Mouse (Mus musculus): ENCODE measurements at regions not wholly inside any gene's neighbourhood (a gene's known extent, or its start where the extent isn't known, plus 50 kb on each side); places are given as distances from the start of the nearest gene placed in this dataset.
"Not testable (repeated sequence)": the region's sequence is repeated elsewhere in the genome, so short reads cannot be mapped to it uniquely, and the experiment has no call there.

GRCm38 (mm10) chr8:71807788-71808187 lies 74.0 kb upstream of the Zfp709 start:
- H3K4me3 ChIP-seq (ENCODE audit: low read depth, low read length); H3K27ac ChIP-seq (ENCODE audit: low read depth); ATAC-seq; H3K4me1 ChIP-seq (ENCODE audit: insufficient read depth); H3K27me3 ChIP-seq (ENCODE audit: insufficient read depth, low read length); H3K9me3 ChIP-seq (ENCODE audit: low read length); H3K9ac ChIP-seq (replicated peaks); H3K4me2 ChIP-seq (ENCODE audit: low read depth, low read length); H3K36me3 ChIP-seq (replicated peaks; ENCODE audit: insufficient read depth, low read length); DNase-seq: not testable (repeated sequence)
- 49% methylated on average over 3 of the region's 4 CpGs for WGBS (ENCODE audit: insufficient replicate concordance)

DNA sequence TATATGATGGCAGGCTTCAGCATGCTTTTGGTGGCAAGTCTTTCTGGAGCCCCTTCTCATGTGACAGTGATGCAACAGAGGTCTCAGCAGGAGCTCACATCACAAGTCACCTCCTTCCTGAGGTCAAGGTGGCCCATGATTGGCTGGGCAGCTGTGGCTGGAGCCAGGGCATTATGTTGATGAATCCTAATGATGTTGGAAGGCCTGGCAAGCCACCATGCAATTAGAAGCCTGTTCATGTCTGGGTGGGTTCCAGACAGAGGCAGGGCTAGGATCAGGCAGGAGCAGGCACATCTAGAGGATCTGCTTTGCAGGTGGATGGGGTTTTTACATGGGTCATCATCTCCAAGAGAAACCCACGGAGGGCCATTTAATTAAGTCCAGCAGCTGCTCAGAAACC lies 77.2 kb upstream of the Zfp709 start:
- not testable (repeated sequence) for H3K36me3 ChIP-seq (replicated peaks; ENCODE audit: insufficient read depth, low read length); H3K4me1 ChIP-seq (ENCODE audit: insufficient read depth); ATAC-seq; H3K9me3 ChIP-seq (ENCODE audit: low read length); H3K4me2 ChIP-seq (ENCODE audit: low read depth, low read length); DNase-seq; H3K27me3 ChIP-seq (ENCODE audit: insufficient read depth, low read length); H3K4me3 ChIP-seq (ENCODE audit: low read depth, low read length); H3K9ac ChIP-seq (replicated peaks); H3K27ac ChIP-seq (ENCODE audit: low read depth)
- 75% methylated on average over 1 of the region's 1 CpGs for WGBS (ENCODE audit: insufficient replicate concordance)

GRCm38 (mm10) chr8:71802226-71802625 lies 76.7 kb upstream of the Fcho1 start:
- DNase-seq; H3K9ac ChIP-seq (replicated peaks); H3K36me3 ChIP-seq (replicated peaks; ENCODE audit: insufficient read depth, low read length); H3K4me2 ChIP-seq (ENCODE audit: low read depth, low read length); H3K27ac ChIP-seq (ENCODE audit: low read depth); H3K27me3 ChIP-seq (ENCODE audit: insufficient read depth, low read length); H3K9me3 ChIP-seq (ENCODE audit: low read length); H3K4me1 ChIP-seq (ENCODE audit: insufficient read depth); ATAC-seq; H3K4me3 ChIP-seq (ENCODE audit: low read depth, low read length): not testable (repeated sequence)
- 56% methylated on average over 2 of the region's 2 CpGs for WGBS (ENCODE audit: insufficient replicate concordance)

GRCm38 (mm10) chr8:71789031-71789460 lies 63.5 kb upstream of the Fcho1 start:
- peak; percentile 16 for TF ChIP-seq CTCF (IDR thresholded peaks at IDR 0.05; ENCODE audit: low read depth)
- H3K9me3 ChIP-seq (ENCODE audit: low read length); H3K9ac ChIP-seq (replicated peaks); H3K4me2 ChIP-seq (ENCODE audit: low read depth, low read length); H3K36me3 ChIP-seq (replicated peaks; ENCODE audit: insufficient read depth, low read length); H3K4me1 ChIP-seq (ENCODE audit: insufficient read depth); H3K27ac ChIP-seq (ENCODE audit: low read depth); DNase-seq; H3K27me3 ChIP-seq (ENCODE audit: insufficient read depth, low read length); ATAC-seq: not testable (repeated sequence)
- peak overlapping the region; percentile 15; the same call in 1 of the 2 replicates for H3K4me3 ChIP-seq (ENCODE audit: low read depth, low read length)
- WGBS (ENCODE audit: insufficient replicate concordance): 4% methylated on average over 4 of the region's 9 CpGs

DNA sequence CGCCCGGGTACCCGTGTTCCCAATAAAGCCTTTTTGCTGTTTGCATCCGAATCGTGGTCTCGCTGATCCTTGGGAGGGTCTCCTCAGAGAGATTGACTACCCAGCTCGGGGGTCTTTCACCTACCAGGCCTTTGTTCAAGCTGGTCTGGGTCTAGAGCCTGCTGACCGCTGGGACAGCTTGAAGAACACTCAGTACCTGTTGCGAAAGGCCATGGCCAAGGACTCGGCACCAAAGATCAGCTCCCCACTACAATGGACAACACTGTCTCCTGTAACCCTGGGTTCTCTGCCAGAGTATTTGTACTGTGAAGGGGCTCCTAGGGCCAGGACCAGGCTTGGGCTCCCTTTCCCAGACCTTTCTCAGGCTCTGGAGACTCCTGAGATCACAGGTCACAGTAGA lies 55.1 kb upstream of the Fcho1 start:
- ATAC-seq; H3K27ac ChIP-seq (ENCODE audit: low read depth): not testable (repeated sequence)

DNA sequence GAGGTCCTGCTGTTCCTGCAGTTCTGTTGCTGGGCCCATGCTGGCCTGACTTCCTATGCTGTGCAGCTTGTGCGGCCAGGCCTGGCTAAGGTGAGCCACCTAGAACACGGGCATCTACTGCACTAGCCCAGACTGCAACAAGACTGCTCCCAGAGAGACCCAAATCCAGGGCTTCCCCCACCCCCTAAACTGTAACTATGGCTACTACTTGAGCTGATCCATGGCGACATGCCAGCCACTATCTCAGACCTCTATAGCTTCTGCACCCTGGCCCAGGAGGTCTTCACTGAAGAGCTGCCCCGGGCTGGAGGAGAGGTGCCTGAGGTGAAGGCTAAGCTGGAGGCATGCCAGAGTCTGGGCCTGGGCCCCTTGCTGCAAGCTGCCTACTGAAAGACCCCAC lies 54.3 kb upstream of the Fcho1 start:
- ATAC-seq; H3K4me3 ChIP-seq (ENCODE audit: low read depth, low read length); DNase-seq; H3K36me3 ChIP-seq (replicated peaks; ENCODE audit: insufficient read depth, low read length); H3K9me3 ChIP-seq (ENCODE audit: low read length); H3K4me1 ChIP-seq (ENCODE audit: insufficient read depth); H3K9ac ChIP-seq (replicated peaks); H3K4me2 ChIP-seq (ENCODE audit: low read depth, low read length); H3K27ac ChIP-seq (ENCODE audit: low read depth); H3K27me3 ChIP-seq (ENCODE audit: insufficient read depth, low read length): not testable (repeated sequence)
- WGBS (ENCODE audit: insufficient replicate concordance): 88% methylated on average over 2 of the region's 4 CpGs

More for the DNA sequence above, 55.1 kb upstream of the Fcho1 start:
- H3K4me3 ChIP-seq (ENCODE audit: low read depth, low read length); H3K27me3 ChIP-seq (ENCODE audit: insufficient read depth, low read length); DNase-seq; H3K4me2 ChIP-seq (ENCODE audit: low read depth, low read length); H3K9ac ChIP-seq (replicated peaks); H3K36me3 ChIP-seq (replicated peaks; ENCODE audit: insufficient read depth, low read length); H3K9me3 ChIP-seq (ENCODE audit: low read length); H3K4me1 ChIP-seq (ENCODE audit: insufficient read depth): not testable (repeated sequence)
- 78% methylated on average over 8 of the region's 10 CpGs for WGBS (ENCODE audit: insufficient replicate concordance)

DNA sequence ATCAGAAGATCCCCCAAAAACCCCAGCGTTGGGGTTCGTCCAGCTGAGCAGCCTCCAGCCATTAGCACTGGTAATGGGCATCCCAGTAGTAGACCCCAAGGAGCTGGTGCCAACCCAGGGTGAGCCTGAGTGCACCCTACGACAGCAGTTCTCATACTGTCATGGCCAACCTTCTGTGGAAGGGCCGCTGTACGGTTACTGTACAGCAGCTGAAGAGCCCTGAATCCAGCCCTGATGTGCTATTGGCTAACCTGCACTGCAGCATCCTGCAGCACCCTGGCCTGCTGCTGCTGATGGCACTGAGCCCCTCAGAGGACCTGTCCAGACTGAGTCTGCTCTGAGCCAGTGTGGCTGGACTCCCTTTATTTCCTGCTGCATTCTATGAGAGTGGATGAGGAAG lies 53.9 kb upstream of the Fcho1 start:
- H3K4me2 ChIP-seq (ENCODE audit: low read depth, low read length); ATAC-seq; H3K9ac ChIP-seq (replicated peaks); H3K4me1 ChIP-seq (ENCODE audit: insufficient read depth); H3K9me3 ChIP-seq (ENCODE audit: low read length); H3K4me3 ChIP-seq (ENCODE audit: low read depth, low read length); H3K27me3 ChIP-seq (ENCODE audit: insufficient read depth, low read length); H3K36me3 ChIP-seq (replicated peaks; ENCODE audit: insufficient read depth, low read length); H3K27ac ChIP-seq (ENCODE audit: low read depth); DNase-seq: not testable (repeated sequence)
- 90% methylated on average over 5 of the region's 5 CpGs for WGBS (ENCODE audit: insufficient replicate concordance)
